Mouse (Mus musculus) hindlimb bud, embryonic 11.5 days (tissue): ENCODE results near the gene Letm1.

Experiments
- DNase-seq: peaks from one replicate; pipeline ENCODE4 v3.0.0-alpha.2; 2012; ENCODE audit warnings: low read depth, low spot score; ENCODE audit errors: extremely low spot score

Letm1 gene

DNA sequence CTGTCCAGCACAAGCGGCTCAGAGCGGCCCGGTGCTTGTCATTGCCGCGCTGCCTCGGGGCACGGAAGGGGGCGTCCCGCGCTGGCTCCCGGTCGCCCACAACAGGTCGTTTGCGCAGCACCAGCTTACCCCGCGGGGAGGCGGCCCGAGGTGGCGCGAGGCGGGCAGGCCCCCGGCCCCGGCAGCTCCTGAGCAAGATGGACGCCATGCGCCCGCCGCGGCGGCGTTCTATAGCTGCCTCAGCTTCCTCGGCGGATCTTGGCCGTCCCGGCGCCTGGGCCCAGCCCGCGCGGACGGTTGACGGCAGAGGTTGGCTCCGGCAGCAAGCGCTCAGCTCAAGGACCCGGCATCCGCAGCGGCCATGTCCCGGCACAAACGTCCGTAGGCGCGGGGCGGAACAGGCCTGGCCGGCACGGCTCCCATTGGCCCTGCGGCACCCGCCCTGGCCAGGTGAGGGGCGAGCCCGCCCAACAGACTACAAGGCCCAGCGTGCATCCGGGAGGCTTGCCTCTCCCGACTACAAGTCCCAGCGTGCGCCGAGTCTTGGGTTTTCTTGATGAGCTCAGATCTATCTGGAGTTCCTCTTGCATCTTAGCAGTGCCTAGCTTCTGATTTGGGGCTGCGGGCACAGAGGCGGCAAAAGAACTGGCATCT, at the start of gene Letm1:
Letm1 (minus strand) TSS at position 473 of the 654 bp plus-strand sequence.
- peak; percentile 60 for DNase-seq

DNA sequence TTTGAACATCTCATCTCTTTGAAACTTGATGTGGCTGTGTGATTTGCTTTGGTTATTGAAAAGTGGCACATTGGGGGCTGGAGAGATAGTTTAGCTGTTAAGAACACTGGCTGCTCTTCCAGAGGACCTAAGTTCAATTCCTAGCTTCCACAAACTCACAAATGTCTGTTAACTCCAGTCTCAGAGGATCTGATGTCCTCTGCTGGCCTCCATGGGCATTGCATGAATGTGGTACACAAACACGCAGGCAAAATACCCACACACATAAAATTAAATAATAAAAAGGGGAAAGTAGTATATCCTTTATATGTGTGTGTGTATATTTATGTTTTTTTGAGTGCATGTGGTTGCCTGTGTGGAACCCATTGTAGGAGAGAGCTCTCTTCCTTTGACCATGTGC, 48.2 kb upstream of the Letm1 start:
- DNase-seq: no peak

DNA sequence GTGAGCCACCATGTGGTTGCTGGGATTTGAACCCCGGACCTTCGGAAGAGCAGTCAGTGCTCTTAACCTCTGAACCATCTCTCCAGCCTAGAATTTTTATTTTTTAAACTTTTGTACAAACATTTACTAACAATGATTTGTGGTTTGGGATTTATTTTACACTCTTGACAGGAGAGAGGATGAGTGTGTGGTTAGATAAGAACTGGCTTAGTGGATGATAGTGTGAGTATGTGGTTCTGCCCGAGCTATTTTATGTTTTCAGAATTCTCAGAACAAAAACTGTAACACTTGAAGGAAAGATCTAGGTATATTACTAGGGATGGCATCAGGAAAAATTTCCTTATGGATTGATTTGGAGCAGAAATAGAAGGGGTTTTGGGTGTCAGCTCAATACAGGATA, 47.3 kb upstream of the Letm1 start:
- DNase-seq: no peak

DNA sequence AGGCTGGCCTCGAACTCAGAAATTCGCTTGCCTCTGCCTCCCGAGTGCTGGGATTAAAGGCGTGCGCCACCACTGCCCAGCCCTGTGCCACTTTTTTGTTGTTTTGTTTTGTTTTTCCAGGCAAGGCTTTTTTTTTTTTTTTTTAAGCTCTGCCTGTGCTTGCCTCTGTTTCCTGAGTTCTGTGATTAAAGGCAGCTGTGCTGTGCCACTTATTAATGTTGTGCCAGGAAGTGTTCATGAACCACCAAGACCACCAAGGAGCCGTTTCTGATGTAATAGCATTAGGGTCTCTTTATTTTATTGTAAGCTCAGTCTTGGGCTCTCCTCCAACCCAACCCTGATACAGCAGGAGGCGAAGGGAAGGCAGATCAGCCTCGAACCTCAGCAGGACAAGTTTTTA, 45.5 kb upstream of the Letm1 start:
- DNase-seq: no peak

DNA sequence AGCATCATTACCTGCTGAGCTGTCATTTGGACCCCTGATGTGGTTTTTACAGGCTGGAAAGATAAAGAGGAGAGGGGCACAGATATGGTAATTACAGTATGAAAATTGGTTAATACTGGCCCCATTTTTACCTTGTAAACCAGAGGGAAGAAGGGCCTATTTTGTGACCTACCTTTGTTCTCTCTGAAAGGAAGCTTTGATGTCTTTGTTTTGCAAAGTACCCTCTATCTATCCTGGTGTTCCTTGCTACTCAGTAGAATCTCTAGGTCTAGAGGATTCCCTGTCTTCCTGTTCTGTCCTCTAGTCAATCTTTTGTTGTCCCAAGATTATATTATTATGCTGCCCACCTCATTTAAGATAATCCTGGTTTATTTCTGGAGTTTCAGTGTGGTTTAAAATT, 43.4 kb upstream of the Letm1 start:
- DNase-seq: no peak

DNA sequence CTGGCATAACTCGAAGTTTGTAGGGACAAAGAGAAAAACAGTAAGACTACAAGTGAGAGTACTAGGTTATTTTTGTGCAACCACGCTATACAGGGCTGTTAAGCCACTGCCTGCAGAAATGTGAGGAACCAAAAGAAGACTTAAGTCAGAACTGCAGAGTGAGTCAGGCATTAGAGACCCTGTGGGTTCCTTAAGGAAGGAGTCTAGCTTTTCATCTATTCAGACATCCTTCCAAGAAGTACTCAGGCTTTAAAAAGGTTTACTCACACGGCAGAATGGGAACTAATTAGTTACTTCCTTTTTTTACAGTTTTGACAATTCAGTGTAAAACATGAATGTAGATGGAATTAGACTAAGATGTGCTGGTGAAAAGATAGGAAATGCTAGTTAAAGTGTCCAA, 39.8 kb upstream of the Letm1 start:
- DNase-seq: no peak

DNA sequence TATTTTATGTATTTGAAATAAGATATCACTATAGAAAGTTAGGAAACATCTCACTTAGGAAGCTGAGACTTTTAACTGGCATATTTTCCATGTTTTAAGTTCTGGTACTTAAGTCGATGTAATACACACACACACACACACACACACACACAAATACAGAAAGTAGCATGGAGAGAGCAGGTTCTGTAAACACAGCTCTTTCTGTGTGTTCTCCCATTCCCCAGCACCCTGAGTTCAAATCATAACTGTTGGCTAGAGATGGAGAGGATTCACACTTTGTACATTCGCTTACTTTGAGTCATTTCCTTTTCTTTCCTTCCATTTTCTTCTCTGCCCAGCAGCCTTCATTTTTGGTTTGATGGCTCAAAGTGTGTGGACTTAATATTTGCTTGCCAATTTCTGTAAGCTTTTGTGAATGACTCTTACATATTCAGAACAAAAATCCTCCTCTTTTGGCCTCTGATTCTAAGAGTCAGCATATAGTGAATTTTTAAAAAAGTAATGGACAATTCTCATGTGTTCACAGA, 39.3 kb upstream of the Letm1 start:
- no peak for DNase-seq

DNA sequence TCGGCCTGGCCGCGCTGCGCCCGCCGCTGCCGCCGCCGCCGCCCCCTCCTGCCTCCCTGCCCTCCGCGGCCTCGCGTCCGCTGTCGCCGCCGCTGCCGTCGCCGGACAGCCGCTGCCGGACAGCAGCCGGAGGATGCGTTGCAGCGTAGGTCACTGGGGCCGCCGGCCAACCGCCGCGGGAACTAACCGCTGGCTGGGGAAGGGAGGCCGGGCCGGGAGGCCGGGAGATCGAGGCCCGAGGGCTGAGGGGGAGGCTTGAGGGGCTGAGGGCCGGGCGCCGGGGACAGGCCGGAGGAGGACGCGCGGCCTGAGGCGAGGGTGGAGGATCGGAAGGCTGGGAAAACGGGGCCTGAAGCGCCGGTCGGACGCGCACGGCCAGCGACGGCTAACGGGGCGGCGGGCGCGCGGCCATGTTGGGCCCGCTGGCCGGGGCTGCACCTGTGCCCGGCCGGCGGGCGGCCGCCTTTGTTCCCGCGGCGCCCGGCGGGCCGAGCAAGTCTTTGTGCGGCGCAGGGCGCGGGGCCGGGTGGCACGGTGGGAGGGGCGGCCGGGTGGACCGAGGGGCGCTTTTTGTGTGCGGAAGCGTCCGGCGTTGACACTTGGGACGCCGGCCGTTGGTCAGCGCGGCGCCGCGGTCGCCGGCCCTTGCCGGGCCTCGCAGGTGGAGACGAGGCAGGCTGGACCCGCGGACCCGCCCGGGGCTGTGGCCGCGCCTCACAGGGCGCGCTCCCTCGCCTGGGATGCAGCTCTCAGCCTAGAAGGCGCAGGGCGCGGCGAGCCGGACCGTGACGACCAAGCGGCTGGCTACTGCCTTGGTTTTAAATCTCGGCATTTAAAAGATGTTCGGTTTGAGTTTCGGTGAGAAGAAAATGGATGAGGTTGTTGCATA, 38.4 kb upstream of the Letm1 start:
- no peak for DNase-seq

DNA sequence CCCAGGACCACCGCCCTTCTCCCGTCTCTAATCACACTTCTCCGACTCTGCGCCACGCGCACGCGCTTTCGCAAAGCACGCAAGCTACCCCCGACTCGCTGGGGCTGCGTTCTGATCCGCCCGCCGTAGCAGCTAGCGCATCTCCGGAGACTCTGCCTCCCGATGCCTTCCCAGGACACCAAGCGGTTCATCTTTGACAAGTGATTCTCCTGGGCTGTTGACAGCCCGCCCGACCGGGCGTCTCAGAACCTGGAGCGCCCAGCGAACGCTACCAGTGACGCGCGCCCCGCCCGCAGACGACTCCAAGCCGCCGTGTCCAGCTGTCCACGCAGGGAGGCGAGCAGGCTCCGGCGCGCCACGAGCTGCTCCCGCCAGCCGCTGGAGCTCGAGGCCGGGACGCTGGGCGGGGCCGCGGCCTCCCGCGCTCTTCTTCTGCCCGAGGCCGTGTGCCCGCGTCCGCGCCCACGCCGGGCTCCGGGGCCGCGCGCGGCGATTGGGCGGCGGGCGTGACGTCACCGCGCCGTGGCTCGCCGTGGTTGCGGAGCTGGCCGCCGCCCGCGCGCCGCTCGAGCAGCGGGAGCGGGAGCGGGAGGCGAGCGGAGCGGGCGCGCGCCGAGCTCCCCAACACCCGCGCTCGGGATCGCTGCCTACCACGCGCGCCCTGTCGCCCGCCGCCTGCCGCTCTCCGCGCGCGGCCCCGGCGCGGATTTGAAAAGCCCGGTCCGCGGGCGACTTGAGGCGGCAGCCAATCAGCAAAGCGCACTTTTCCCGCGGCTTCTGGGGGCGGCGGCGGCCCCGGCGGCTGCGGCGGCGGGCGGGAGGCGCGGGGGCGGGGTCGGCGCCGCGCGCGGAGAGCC, 37.5 kb upstream of the Letm1 start, which contains the start of gene Nsd2:
Nsd2 (plus strand) TSS at position 850 of the 857 bp plus-strand sequence.
- DNase-seq: no peak

DNA sequence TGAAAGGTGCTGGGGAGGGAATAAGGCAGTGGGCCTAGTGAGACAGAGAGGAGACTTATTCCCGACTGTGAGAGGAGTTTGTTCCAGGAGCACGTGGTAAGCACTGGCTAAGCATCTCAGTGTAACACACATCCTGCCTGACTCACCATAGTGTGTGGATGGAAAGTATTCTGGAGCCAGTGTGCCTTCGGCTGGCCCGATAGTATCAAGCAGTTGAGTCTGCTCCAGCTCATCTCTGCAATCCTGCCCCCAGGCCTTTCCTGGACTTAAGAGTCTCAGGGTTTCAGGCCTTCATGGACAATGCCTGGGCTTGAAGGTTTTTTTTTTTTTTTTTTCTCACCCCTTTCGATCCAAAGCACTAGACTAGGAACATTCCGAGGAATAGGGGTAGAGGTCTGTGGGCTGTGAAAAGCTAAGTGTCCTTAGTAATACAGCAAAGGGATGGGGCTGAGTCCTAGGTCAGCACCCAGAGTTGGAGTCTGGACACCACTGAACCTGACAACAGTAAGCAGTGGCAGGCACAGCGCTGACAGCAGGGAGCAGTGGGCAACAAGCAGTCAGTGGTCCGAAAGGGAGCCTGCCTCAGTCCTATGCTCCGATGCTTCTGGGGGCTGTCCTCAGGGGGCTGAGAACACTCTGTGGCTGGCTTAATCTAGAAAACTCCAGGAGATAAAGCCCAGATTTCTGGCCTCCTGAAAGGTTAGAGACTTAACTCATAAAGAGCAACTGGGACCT, 36.7 kb upstream of the Letm1 start:
- DNase-seq: no peak

DNA sequence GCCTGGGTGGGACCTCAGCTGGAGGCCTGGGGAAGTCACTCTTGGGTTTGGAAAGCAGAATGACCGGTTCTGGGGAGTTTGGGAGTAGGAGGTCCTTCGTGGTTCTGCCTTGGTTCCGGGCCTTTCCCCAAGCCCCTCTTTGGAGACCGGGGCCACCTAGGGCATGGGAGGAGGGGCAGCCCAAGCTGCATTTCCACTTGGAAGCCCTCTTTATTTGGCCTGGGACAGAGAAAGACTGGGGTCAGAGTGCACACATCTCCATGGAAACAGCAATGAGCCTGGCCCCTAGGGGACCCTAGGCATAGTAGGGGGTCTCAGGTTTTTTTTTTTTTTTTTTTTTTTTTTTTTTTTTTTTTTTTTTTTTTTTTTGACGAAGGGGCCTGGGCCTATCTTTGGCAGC, 35.5 kb upstream of the Letm1 start:
- no peak for DNase-seq

DNA sequence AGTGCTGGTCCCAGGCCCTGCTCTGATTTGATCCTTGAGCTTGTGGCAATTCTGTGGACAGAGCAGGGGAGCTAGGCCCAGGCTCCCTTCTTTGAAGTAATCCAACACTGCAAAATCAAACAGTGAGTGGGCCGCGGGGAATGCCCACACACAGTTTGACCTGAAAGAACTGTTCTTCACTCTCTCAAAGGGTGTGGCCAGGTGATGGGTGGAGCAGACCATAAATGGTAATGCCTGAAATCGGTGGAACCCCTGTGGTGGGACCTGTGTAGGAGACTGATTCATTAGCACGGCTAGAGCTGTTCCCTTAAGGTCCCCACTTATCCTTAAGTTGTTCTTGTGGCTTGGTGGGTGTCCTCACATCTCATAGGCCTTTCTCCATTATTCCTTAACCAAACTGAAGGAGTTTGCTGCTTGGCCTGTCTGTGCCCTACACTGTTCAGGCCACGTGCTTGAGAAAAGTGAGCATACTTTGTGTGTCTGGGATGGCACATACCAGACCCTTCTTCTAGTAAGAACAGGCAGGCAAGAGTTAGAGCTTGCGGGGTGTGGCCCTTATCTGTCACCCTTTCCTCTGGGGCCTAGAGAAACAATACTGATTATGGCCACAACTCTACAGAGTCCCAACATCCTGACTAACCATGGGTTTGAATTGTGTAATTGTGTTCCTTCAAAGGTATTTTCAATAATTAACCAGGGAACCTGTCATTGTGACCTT, 33.5 kb upstream of the Letm1 start:
- DNase-seq: no peak

DNA sequence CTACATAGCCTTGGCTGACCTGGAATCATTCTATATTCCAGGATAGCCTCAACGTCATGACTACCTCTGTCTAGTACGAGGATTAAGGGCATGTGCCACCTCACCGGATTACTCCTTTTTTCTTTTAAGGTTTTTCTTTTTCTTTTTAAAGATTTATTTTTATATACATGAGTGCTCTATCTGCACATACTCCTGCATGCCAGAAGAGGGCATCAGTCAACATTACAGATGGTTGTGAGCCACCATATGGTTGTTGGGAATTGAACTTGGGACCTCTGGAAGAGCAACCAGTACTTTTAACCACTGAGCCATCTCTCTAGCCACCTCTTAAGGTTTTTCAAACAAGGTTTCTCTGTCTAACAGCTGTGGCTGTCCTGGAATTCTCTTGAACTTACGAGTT, 28.9 kb upstream of the Letm1 start:
- no peak for DNase-seq

DNA sequence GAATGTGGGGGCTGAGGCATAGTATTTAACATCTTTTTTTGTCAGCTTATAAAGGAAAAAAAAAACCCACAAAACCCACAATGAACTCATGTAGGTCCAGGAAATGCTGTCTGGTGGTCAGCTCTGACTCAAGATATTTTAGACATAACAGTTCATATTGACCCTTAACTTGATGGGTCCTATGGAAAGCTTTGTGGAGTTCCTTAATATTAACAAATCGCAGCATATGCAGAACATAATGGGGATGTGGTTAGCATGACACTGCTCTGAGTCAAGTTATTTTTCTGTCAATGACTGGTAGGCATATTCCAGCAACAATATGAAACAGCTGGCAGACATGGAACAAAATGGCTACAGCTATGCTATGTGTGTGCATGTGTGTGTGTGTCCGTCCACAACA, 20.7 kb upstream of the Letm1 start:
- no peak for DNase-seq

DNA sequence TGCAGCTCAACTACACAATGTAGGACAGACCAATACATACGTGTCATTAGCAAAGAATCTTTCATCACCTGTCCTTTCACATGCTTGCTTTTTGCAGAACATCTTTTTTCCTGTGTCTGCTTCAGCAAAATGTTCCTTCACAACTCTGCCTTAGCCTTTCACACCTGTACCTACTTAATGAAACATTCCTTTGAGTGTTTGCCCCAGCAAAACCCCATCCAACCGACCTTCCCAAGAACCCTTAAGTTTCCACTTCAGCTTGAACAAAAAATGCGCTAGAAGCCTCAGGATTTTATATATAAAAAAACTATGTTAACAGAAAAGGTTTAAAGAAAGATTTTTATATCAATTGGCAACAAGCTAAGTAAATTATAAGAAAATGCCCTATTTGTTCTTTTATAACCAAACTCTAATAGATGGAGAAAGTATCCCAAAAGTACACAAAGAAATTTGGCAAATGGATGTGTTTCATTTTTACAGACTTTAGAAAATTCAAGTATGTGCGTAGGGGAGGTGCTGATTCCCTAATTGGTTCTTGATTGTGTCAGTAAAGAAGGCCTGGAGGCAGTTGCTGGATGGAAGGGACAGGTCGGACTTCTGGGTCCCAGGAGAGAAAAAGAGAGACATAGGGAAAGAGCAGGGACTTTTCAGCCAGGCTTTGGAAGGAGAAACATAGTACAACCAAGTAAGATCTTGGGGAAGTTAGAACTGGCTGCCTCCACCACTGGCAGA, 9.5 kb upstream of the Letm1 start:
- DNase-seq: no peak

DNA sequence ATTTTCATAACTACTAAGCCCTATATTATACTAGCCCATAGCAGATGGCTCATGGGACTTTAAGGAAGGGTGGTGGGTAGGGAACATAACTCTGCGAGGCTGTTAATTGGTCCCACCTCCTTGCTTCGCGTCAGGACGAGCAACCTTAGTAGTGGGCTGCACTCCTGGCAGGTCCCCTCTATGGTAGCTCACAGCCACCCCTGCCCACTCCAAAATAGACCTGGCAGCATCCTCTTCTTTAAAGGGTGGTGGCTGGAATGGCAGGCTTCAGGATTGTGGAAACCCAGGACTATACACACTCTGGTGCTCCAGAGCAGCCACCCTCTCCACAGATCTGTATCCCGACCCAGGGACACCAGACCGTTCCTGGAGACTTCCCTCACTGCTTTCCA, 378 bp upstream of the Letm1 start:
- no peak for DNase-seq

DNA sequence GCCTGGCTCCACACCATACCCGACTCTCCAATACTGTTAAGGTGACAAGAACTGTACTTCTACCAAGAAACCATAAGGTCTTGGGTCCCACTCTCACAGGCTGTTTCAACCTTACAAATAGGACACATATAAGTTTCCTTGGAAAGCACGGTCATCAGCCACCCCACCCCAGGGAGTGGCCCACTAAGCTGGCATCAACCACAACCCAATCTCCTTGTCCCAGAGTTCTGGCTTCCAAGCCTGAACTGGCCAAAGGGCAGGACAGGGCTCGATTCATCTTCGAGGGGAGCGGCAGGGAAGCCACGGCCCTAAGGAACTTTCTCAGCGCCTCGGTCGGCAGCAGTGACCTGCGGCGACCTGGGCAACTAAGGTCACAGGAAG, 663 bp downstream of the Letm1 start:
- no peak for DNase-seq

DNA sequence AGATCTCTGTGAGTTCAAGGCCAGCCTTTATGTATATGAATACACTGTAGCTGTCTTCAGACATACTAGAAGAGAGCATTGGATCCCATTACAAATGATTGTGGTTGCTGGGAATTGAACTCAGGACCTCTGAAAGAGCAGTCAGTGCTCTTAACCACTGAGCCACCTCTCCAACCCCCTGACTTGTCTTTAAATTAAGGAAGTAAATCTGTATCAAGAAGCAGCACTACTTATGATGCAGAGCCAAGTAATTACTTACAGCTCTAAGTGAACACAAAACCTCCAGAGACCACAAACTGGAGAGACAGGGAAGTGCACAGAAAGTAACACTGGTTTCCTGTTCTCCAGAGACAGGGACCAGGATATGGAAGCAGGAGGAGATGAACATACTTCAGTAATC, 5.4 kb downstream of the Letm1 start:
- DNase-seq: no peak

DNA sequence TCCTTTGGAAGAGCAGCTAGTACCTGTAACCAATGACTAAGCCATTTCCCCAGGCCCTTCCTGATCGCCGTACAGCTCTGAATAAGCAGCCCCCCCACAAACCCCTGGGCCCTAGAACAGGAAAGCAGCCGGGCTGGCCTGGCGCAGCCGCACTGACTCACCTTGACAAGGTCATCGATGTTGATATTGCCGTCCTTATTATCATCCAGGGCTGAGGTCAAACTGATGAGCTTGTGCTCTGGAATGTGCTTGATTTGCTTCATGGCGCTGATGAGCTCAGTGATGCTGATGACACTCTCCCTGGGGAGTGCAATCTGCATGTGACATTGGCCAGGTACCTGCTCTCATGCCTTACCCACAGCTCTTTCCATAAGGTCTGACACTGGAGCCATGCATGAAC, 39.1 kb downstream of the Letm1 start:
- no peak for DNase-seq
